Mouse (Mus musculus) MEL (cell line): ENCODE measurements around the gene Creb3. TPM values are rescaled to one million over a fixed set of nuclear protein-coding genes. Genes with fewer than 3 reads are reported as not detected.

Experiments
- DNase-seq: peaks from one replicate; pipeline ENCODE4 v3.0.0; 2011; ENCODE audit warnings: low read depth, low spot score
- H3K27ac ChIP-seq: 2 replicates; pipeline ENCODE4 v1.5.1; 2012; ENCODE audit warnings: low read depth, mild to moderate bottlenecking, control low read depth, low read length, moderate library complexity; ENCODE audit not compliant: control insufficient read depth
- H3K27me3 ChIP-seq, 2 experiments: fragments of 150-350 bp in 1 of 2; sonication (generic) in 1 of 2; 2 replicates each; pipeline ENCODE4 v1.6.1; 2012; ENCODE audit warnings: low read length in 2 of 2, mild to moderate bottlenecking in 2 of 2, improper control_type of control experiment in 1 of 2, moderate library complexity in 1 of 2; ENCODE audit not compliant: insufficient read depth in 2 of 2, control insufficient read depth in 1 of 2
- H3K36me3 ChIP-seq, 2 experiments: 2 replicates each; pipeline ENCODE4 v1.6.1; 2012 to 2014; ENCODE audit warnings: low read length in 2 of 2, improper control_type of control experiment in 1 of 2, inconsistent platforms in 1 of 2, mild to moderate bottlenecking in 1 of 2; ENCODE audit not compliant: insufficient read depth in 2 of 2, control insufficient read depth in 1 of 2
- H3K4me1 ChIP-seq, 2 experiments: fragments of 150-350 bp in 1 of 2; sonication (generic) in 1 of 2; 2 replicates each; pipeline ENCODE4 v1.6.1; 2012; ENCODE audit warnings: low read length in 2 of 2, improper control_type of control experiment in 1 of 2, mild to moderate bottlenecking in 1 of 2; ENCODE audit not compliant: insufficient read depth in 2 of 2, control insufficient read depth in 1 of 2
- H3K4me3 ChIP-seq, 2 experiments: fragments of 150-350 bp in 1 of 2; sonication (generic) in 1 of 2; 2 replicates each; pipeline ENCODE4 v1.5.1; 2012; ENCODE audit warnings: low read depth in 2 of 2, low read length in 2 of 2, mild to moderate bottlenecking in 2 of 2, moderate library complexity in 2 of 2, control low read depth in 1 of 2, improper control_type of control experiment in 1 of 2; ENCODE audit not compliant: control insufficient read depth in 1 of 2, insufficient read depth in 1 of 2
- H3K79me2 ChIP-seq: 2 replicates; pipeline ENCODE4 v1.6.1; 2012; ENCODE audit warnings: mild to moderate bottlenecking, low read length, moderate library complexity; ENCODE audit not compliant: control insufficient read depth, poor library complexity, insufficient read depth
- H3K9ac ChIP-seq: 2 replicates; pipeline ENCODE4 v1.6.1; 2012; ENCODE audit warnings: low read depth, mild to moderate bottlenecking, control low read depth, low read length, moderate library complexity; ENCODE audit not compliant: control insufficient read depth, poor library complexity, severe bottlenecking
- H3K9me3 ChIP-seq: fragments of 150-350 bp; sonication (generic); replicated peaks from 2 replicates; pipeline ENCODE4 v1.6.1; 2012; ENCODE audit warnings: mild to moderate bottlenecking, low read length, improper control_type of control experiment, moderate library complexity; ENCODE audit not compliant: insufficient read depth
- CTCF ChIP-seq, 3 experiments: IDR thresholded peaks in 2 of 3; conservative IDR thresholded peaks in 1 of 3; 2 replicates each; pipeline ENCODE4 v1.5.1; 2011 to 2012; ENCODE audit warnings: low read length in 3 of 3, low read depth in 2 of 3, mild to moderate bottlenecking in 2 of 3, improper control_type of control experiment in 1 of 3, inconsistent platforms in 1 of 3, mixed read lengths in 1 of 3, moderate library complexity in 1 of 3; ENCODE audit not compliant: control insufficient read depth in 1 of 3, insufficient read depth in 1 of 3, poor library complexity in 1 of 3, severe bottlenecking in 1 of 3
- ELF1 ChIP-seq: IDR thresholded peaks from 2 replicates; pipeline ENCODE4 v1.6.1; 2014; ENCODE audit warnings: low read depth, mild to moderate bottlenecking, inconsistent platforms, low read length, improper control_type of control experiment, moderate library complexity
- ETS1 ChIP-seq: IDR thresholded peaks from 2 replicates; pipeline ENCODE4 v1.6.1; 2012; ENCODE audit warnings: low read depth, mild to moderate bottlenecking, inconsistent platforms, low read length, improper control_type of control experiment, moderate library complexity
- GATA1 ChIP-seq: IDR thresholded peaks from 2 replicates; pipeline ENCODE4 v1.6.1; 2011; ENCODE audit warnings: low read depth, low read length, improper control_type of control experiment
- JUND ChIP-seq: IDR thresholded peaks from 2 replicates; pipeline ENCODE4 v1.6.1; 2011; ENCODE audit warnings: low read depth, mild to moderate bottlenecking, improper control_type of control experiment, low read length
- KAT2A ChIP-seq: conservative IDR thresholded peaks from 2 replicates; pipeline ENCODE4 v1.6.1; 2012; ENCODE audit warnings: low read depth, low read length, improper control_type of control experiment, inconsistent platforms
- MAX ChIP-seq: IDR thresholded peaks from 2 replicates; pipeline ENCODE4 v1.6.1; 2011; ENCODE audit warnings: low read length, improper control_type of control experiment
- MAZ ChIP-seq: IDR thresholded peaks from 2 replicates; pipeline ENCODE4 v1.6.1; 2012; ENCODE audit warnings: low read depth, mild to moderate bottlenecking, inconsistent platforms, low read length, improper control_type of control experiment
- MEF2A ChIP-seq: IDR thresholded peaks from 2 replicates; pipeline ENCODE4 v1.6.1; 2014; ENCODE audit warnings: low read depth, mild to moderate bottlenecking, inconsistent platforms, low read length, improper control_type of control experiment; ENCODE audit not compliant: poor library complexity, insufficient replicate concordance, severe bottlenecking; ENCODE audit errors: extremely low read depth
- MYC ChIP-seq: IDR thresholded peaks from 2 replicates; pipeline ENCODE4 v1.6.1; 2011; ENCODE audit warnings: low read depth, mild to moderate bottlenecking, low read length, improper control_type of control experiment, moderate library complexity
- NRF1 ChIP-seq: IDR thresholded peaks from 2 replicates; pipeline ENCODE4 v1.6.1; 2014; ENCODE audit warnings: low read depth, mild to moderate bottlenecking, inconsistent platforms, low read length, improper control_type of control experiment, moderate library complexity; ENCODE audit not compliant: poor library complexity, insufficient read depth, severe bottlenecking
- POLR2A ChIP-seq, 2 experiments: IDR thresholded peaks; 2 replicates each; pipeline ENCODE4 v1.6.1; 2011 to 2012; ENCODE audit warnings: low read length in 2 of 2, mild to moderate bottlenecking in 2 of 2, control low read depth in 1 of 2, improper control_type of control experiment in 1 of 2, low read depth in 1 of 2, moderate library complexity in 1 of 2; ENCODE audit not compliant: control insufficient read depth in 1 of 2, insufficient read depth in 1 of 2, poor library complexity in 1 of 2
- POLR2AphosphoS2 ChIP-seq: IDR thresholded peaks from 2 replicates; pipeline ENCODE4 v1.6.1; 2011; ENCODE audit warnings: low read length, improper control_type of control experiment
- RAD21 ChIP-seq: IDR thresholded peaks from 2 replicates; pipeline ENCODE4 v1.6.1; 2011; ENCODE audit warnings: mild to moderate bottlenecking, low read depth, low read length, improper control_type of control experiment
- RCOR1 ChIP-seq: IDR thresholded peaks from 2 replicates; pipeline ENCODE4 v1.6.1; 2012; ENCODE audit warnings: low read depth, mild to moderate bottlenecking, inconsistent platforms, low read length, improper control_type of control experiment
- SIN3A ChIP-seq: IDR thresholded peaks from 2 replicates; pipeline ENCODE4 v1.6.1; 2012; ENCODE audit warnings: low read length, improper control_type of control experiment, inconsistent platforms
- TBP ChIP-seq: IDR thresholded peaks from 2 replicates; pipeline ENCODE4 v1.8.0; 2011; ENCODE audit warnings: low read depth, low read length, improper control_type of control experiment
- TCF12 ChIP-seq: IDR thresholded peaks from 2 replicates; pipeline ENCODE4 v1.6.1; 2014; ENCODE audit warnings: low read depth, mild to moderate bottlenecking, inconsistent platforms, low read length, improper control_type of control experiment, moderate library complexity
- USF1 ChIP-seq: IDR thresholded peaks from 2 replicates; pipeline ENCODE4 v1.6.1; 2014; ENCODE audit warnings: low read depth, mild to moderate bottlenecking, inconsistent platforms, low read length, improper control_type of control experiment, moderate library complexity
- USF2 ChIP-seq, 2 experiments: IDR thresholded peaks; 2 replicates each; pipeline ENCODE4 v1.6.1; 2011 to 2012; ENCODE audit warnings: improper control_type of control experiment in 2 of 2, low read length in 2 of 2, borderline replicate concordance in 1 of 2, inconsistent platforms in 1 of 2, low read depth in 1 of 2, mild to moderate bottlenecking in 1 of 2; ENCODE audit not compliant: insufficient read depth in 1 of 2
- ZC3H11A ChIP-seq: IDR thresholded peaks from 2 replicates; pipeline ENCODE4 v1.6.1; 2012; ENCODE audit warnings: low read depth, mild to moderate bottlenecking, inconsistent platforms, low read length, improper control_type of control experiment
- ZNF384 ChIP-seq: IDR thresholded peaks from 2 replicates; pipeline ENCODE4 v1.6.1; 2012; ENCODE audit warnings: low read depth, mild to moderate bottlenecking, inconsistent platforms, low read length, improper control_type of control experiment
- polyA plus RNA-seq, 2 experiments: library from polyadenylated mRNA; stranded (reverse) in 1 of 2; unstranded in 1 of 2; fragments of >175 nt in 1 of 2; fragments of >200 nt in 1 of 2; gene quantifications; 2 replicates each; pipeline versions ENCODE4 v1.2.1 to v1.2.4; 2012; ENCODE audit warnings: low replicate concordance in 2 of 2, low read depth in 1 of 2; ENCODE audit not compliant: insufficient read length in 2 of 2, insufficient read depth in 1 of 2, missing spikeins in 1 of 2
- total RNA-seq: library from RNA; depleted of rRNA; stranded (reverse); fragments of 300-350 nt; gene quantifications from 2 replicates; pipeline ENCODE4 v1.2.3, GENCODE M21; 2012

Gene Creb3
- total and polyA plus RNA-seq, 3 experiments: 17.1 to 21.3 TPM; not detected in 1

DNA sequence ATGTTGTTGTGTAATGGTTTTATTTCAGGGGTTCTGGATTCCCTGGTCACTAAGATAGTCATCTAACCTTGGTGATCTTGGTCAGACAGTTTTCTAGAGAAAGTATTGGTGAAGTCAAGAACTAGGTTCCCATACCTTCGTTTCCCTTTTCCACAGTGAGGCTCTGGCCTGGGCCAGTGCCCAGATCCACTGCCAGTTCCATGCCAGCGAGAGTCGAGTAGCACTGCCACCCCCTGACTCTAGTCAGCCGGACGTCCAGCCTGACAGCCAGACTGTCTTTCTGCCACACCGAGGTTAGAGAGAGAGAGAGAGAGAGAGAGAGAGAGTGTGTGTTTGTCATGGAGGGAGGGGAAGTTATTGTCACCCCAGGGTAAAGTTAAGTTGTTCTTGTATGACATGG, 17.6 kb downstream of the Creb3 start:
- DNase-seq: no peak
- Histone ChIP-seq H3K9ac (peak overlapping the region; percentile 93), H3K27ac (no peak overlapping the region), H3K79me2 (peaks cover 21% of the 10 kb centered on the region), H3K4me3 (peak overlapping the region; percentile 93 to 95; a peak in 3 of 4 replicates), H3K4me1 (peaks cover 7 to 21% of the 10 kb centered on the region in 2 experiments), H3K9me3 (no peaks in the 10 kb centered on the region), H3K36me3 (peaks cover 0 to 3% of the 10 kb centered on the region in 2 experiments; a peak in 2 of 4 replicates), H3K27me3 (no peaks in the 10 kb centered on the region)
- TF ChIP-seq POLR2A (IDR thresholded peaks at IDR 0.05; ENCODE audit: control insufficient read depth in 1 of 2, insufficient read depth in 1 of 2, low read depth in 1 of 2, low read length in 2 of 2, poor library complexity in 1 of 2): no peak
- TF ChIP-seq JUND: no peak
- no peak for TF ChIP-seq ZNF384
- no peak for TF ChIP-seq ZC3H11A
- TF ChIP-seq TCF12: no peak
- TF ChIP-seq NRF1: no peak
- no peak for TF ChIP-seq GATA1

DNA sequence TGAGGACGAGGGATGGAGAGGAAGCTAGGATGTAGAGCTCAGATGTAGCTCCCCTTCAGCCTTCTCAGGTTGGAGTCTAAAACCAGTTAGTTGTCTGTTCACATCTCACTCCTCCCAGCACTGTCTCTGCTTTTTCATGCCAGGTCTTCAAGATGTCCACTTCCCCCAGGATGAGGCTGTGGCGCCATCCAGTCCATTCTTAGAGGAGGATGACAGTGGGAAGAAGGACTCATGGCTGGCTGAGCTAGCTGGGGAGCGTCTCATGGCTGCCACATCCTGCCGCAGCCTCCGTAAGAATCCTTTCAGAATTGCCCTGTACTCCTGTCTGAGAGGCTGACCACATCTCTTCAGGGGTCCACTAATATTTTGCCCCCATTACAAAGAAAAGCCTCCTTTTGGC, 18.6 kb downstream of the Creb3 start:
- H3K4me1 ChIP-seq: peaks cover 7 to 19% of the 10 kb centered on the region in 2 experiments
- peaks cover 21% of the 10 kb centered on the region for H3K79me2 ChIP-seq
- no peak overlapping the region for H3K27ac ChIP-seq
- TF ChIP-seq USF1 (no peak), RAD21 (no peak), ETS1 (no peak), MAX (no peak)
- H3K4me3 ChIP-seq: no peak overlapping the region
- no peaks in the 10 kb centered on the region for H3K27me3 ChIP-seq
- no peak for DNase-seq
- H3K9me3 ChIP-seq: no peaks in the 10 kb centered on the region
- H3K36me3 ChIP-seq: peaks cover 0 to 3% of the 10 kb centered on the region in 2 experiments; a peak in 2 of 4 replicates
- H3K9ac ChIP-seq: no peak overlapping the region

DNA sequence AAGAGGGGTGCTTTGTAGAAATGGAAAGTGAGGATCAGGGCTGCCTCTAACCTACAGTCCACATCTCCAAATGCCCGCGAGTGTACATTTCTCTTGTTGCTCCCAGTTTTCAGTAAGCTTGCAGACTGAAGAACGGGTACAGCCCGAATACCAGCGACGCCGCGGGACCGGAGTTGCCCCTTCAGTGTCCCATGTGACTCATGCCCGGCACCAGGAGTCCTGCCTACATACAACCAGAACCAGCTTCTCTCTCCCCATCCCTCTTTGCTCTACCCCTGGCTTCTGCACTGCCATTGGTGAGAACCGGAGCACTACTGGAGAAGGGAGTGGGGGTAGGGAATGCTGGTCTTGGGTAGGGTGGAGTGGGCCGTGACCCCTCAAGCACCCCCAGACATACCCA, 19.2 kb downstream of the Creb3 start:
- Histone ChIP-seq H3K36me3 (peaks cover 0 to 3% of the 10 kb centered on the region in 2 experiments; a peak in 2 of 4 replicates), H3K79me2 (peaks cover 21% of the 10 kb centered on the region), H3K9me3 (no peaks in the 10 kb centered on the region), H3K4me1 (peaks cover 7 to 16% of the 10 kb centered on the region in 2 experiments), H3K27me3 (no peaks in the 10 kb centered on the region), H3K4me3 (no peak overlapping the region), H3K9ac (no peak overlapping the region), H3K27ac (no peak overlapping the region)
- no peak for DNase-seq
- no peak for TF ChIP-seq USF2 (IDR thresholded peaks at IDR 0.05; ENCODE audit: borderline replicate concordance in 1 of 2, insufficient read depth in 1 of 2, low read depth in 1 of 2, low read length in 2 of 2)
- TF ChIP-seq MAZ: no peak
- TF ChIP-seq RAD21: no peak
- no peak for TF ChIP-seq POLR2AphosphoS2
- TF ChIP-seq TBP: no peak
- no peak for TF ChIP-seq RCOR1
- TF ChIP-seq SIN3A: no peak
- no peak for TF ChIP-seq CTCF (IDR thresholded peaks at IDR 0.05 in 2 of 3, conservative IDR thresholded peaks at IDR 0.05 in 1 of 3; ENCODE audit: control insufficient read depth in 1 of 3, insufficient read depth in 1 of 3, low read depth in 2 of 3, low read length in 3 of 3, poor library complexity in 1 of 3, severe bottlenecking in 1 of 3)
- TF ChIP-seq TCF12: no peak
- TF ChIP-seq KAT2A: no peak
- TF ChIP-seq JUND: no peak
- no peak for TF ChIP-seq MYC
- TF ChIP-seq ELF1: no peak
- no peak for TF ChIP-seq NRF1
- TF ChIP-seq MEF2A: no peak
